Mouse (Mus musculus) heart, embryonic 14.5 days (tissue): ENCODE measurements at regions not wholly inside any gene's neighbourhood (a gene's known extent, or its start where the extent isn't known, plus 50 kb on each side); places are given as distances from the start of the nearest gene placed in this dataset.

Experiments
- ATAC-seq: fragments of 200-750 bp; cut with Nextera tagmentation; 2 replicates; pipeline ENCODE4 v1.8.0; 2017; ENCODE audit warnings: low read depth, moderate TSS enrichment; ENCODE audit not compliant: insufficient number of reproducible peaks, insufficient read depth, low FRiP score
- H3K27ac ChIP-seq, 2 experiments: fragments of 200-500 bp in 1 of 2; fragments of 300-500 bp in 1 of 2; sonication (generic) in 1 of 2; replicated peaks in 1 of 2; 2 replicates each; pipeline ENCODE4 v1.5.1; 2012 to 2014; ENCODE audit warnings: low read depth in 2 of 2, low read length in 2 of 2, control low read depth in 1 of 2, mild to moderate bottlenecking in 1 of 2, mixed read lengths in 1 of 2; ENCODE audit not compliant: control insufficient read depth in 1 of 2, insufficient read depth in 1 of 2
- H3K27me3 ChIP-seq: fragments of 300-500 bp; sonication (generic); 2 replicates; pipeline ENCODE4 v1.6.1; 2014; ENCODE audit warnings: mild to moderate bottlenecking, low read length, control low read depth; ENCODE audit not compliant: control insufficient read depth, insufficient read depth
- H3K36me3 ChIP-seq: fragments of 300-500 bp; sonication (generic); 2 replicates; pipeline ENCODE4 v1.6.1; 2014; ENCODE audit warnings: mild to moderate bottlenecking, control low read depth, low read length, mixed read lengths; ENCODE audit not compliant: control insufficient read depth, insufficient read depth
- H3K4me1 ChIP-seq, 2 experiments: fragments of 200-500 bp in 1 of 2; fragments of 300-500 bp in 1 of 2; sonication (generic) in 1 of 2; 2 replicates each; pipeline ENCODE4 v1.6.1; 2012 to 2014; ENCODE audit warnings: low read length in 2 of 2, control low read depth in 1 of 2, mixed read lengths in 1 of 2; ENCODE audit not compliant: control insufficient read depth in 2 of 2, insufficient read depth in 2 of 2
- H3K4me2 ChIP-seq: fragments of 300-500 bp; sonication (generic); 2 replicates; pipeline ENCODE4 v1.6.1; 2014; ENCODE audit warnings: mild to moderate bottlenecking, low read length
- H3K4me3 ChIP-seq, 2 experiments: fragments of 200-500 bp in 1 of 2; fragments of 300-500 bp in 1 of 2; sonication (generic) in 1 of 2; 2 replicates each; pipeline ENCODE4 v1.5.1; 2012 to 2014; ENCODE audit warnings: low read length in 2 of 2, mild to moderate bottlenecking in 2 of 2, control low read depth in 1 of 2, low read depth in 1 of 2, moderate library complexity in 1 of 2; ENCODE audit not compliant: control insufficient read depth in 1 of 2, insufficient read depth in 1 of 2
- H3K9ac ChIP-seq: fragments of 300-500 bp; sonication (generic); 2 replicates; pipeline ENCODE4 v1.6.1; 2014; ENCODE audit warnings: mild to moderate bottlenecking, low read length
- H3K9me3 ChIP-seq: fragments of 300-500 bp; sonication (generic); 2 replicates; pipeline ENCODE4 v1.6.1; 2016; ENCODE audit warnings: low read length, control low read depth; ENCODE audit not compliant: control insufficient read depth
- WGBS: fragments of 180-500 bp; shearing (Covaris S2); extraction: QIAGEN DNeasy Blood & Tissue Kit; methylation state at CpG from one replicate; pipeline ENCODE4 v1.1.7; 2014; 5-methylcytosine and 5-hydroxymethylcytosine counted together

- H3K36me3 ChIP-seq = no peaks in the 10 kb centered on the region
- H3K4me1 ChIP-seq = no peaks in the 10 kb centered on the region
- H3K4me3 ChIP-seq = no peak overlapping the region
- WGBS = 83% methylated on average over 7 of the region's 7 CpGs
- H3K9ac ChIP-seq = no peak overlapping the region
- peaks cover 4% of the 10 kb centered on the region for H3K27me3 ChIP-seq
- H3K9me3 ChIP-seq = no peaks in the 10 kb centered on the region
- ATAC-seq = no peak
- H3K27ac ChIP-seq = no peak overlapping the region
- H3K4me2 ChIP-seq = no peak overlapping the region
Observed at GRCm38 (mm10) chr6:50847548-50847947, 193.3 kb upstream of the Npvf start.

GRCm38 (mm10) chr6:50859162-50859561, 204.9 kb upstream of the Npvf start:
- Histone ChIP-seq H3K9me3 (no peaks in the 10 kb centered on the region), H3K4me3 (no peak overlapping the region), H3K27me3 (no peaks in the 10 kb centered on the region), H3K9ac (no peak overlapping the region), H3K27ac (no peak overlapping the region), H3K36me3 (no peaks in the 10 kb centered on the region), H3K4me2 (no peak overlapping the region), H3K4me1 (no peaks in the 10 kb centered on the region)
- no peak for ATAC-seq
- 70% methylated on average over 4 of the region's 4 CpGs for WGBS

GRCm38 (mm10) chr6:50877991-50878390, 223.8 kb upstream of the Npvf start:
- no peak overlapping the region for H3K4me3 ChIP-seq
- no peaks in the 10 kb centered on the region for H3K27me3 ChIP-seq
- H3K36me3 ChIP-seq = no peaks in the 10 kb centered on the region
- no peak overlapping the region for H3K9ac ChIP-seq
- H3K27ac ChIP-seq = no peak overlapping the region
- 72% methylated on average over 5 of the region's 5 CpGs for WGBS
- no peaks in the 10 kb centered on the region for H3K9me3 ChIP-seq
- no peaks in the 10 kb centered on the region for H3K4me1 ChIP-seq
- no peak overlapping the region for H3K4me2 ChIP-seq
- no peak for ATAC-seq

- ATAC-seq = no peak
- H3K9ac ChIP-seq = no peak overlapping the region
- H3K27ac ChIP-seq = no peak overlapping the region
- no peak overlapping the region for H3K4me3 ChIP-seq
- no peaks in the 10 kb centered on the region for H3K27me3 ChIP-seq
- no peak overlapping the region for H3K4me2 ChIP-seq
- H3K9me3 ChIP-seq = no peaks in the 10 kb centered on the region
- no peaks in the 10 kb centered on the region for H3K36me3 ChIP-seq
- 44% methylated on average over 3 of the region's 3 CpGs for WGBS
- H3K4me1 ChIP-seq = no peaks in the 10 kb centered on the region
Observed at GRCm38 (mm10) chr6:50882298-50882697, 228.1 kb upstream of the Npvf start.

GRCm38 (mm10) chr6:50882759-50883158, 228.5 kb upstream of the Npvf start:
- H3K4me2 ChIP-seq = no peak overlapping the region
- no peaks in the 10 kb centered on the region for H3K9me3 ChIP-seq
- no peak for ATAC-seq
- 73% methylated on average over 4 of the region's 4 CpGs for whole genome bisulfite sequencing
- no peaks in the 10 kb centered on the region for H3K4me1 ChIP-seq
- H3K4me3 ChIP-seq = no peak overlapping the region
- H3K36me3 ChIP-seq = no peaks in the 10 kb centered on the region
- no peak overlapping the region for H3K9ac ChIP-seq
- H3K27me3 ChIP-seq = no peaks in the 10 kb centered on the region
- H3K27ac ChIP-seq = no peak overlapping the region

- no peak for ATAC-seq
- Histone ChIP-seq H3K36me3 (no peaks in the 10 kb centered on the region), H3K27ac (no peak overlapping the region), H3K27me3 (no peaks in the 10 kb centered on the region), H3K4me2 (no peak overlapping the region), H3K4me1 (peaks cover 0 to 3% of the 10 kb centered on the region in 2 experiments; a peak in 2 of 4 replicates), H3K4me3 (no peak overlapping the region), H3K9ac (no peak overlapping the region), H3K9me3 (no peaks in the 10 kb centered on the region)
- 91% methylated on average over 4 of the region's 4 CpGs for WGBS
Observed at GRCm38 (mm10) chr6:50885031-50885430, 230.8 kb upstream of the Npvf start.

GRCm38 (mm10) chr6:50885771-50886360, 231.6 kb upstream of the Npvf start:
- Histone ChIP-seq H3K4me3 (no peak overlapping the region), H3K9ac (no peak overlapping the region), H3K27ac (no peak overlapping the region), H3K27me3 (no peaks in the 10 kb centered on the region), H3K9me3 (no peaks in the 10 kb centered on the region), H3K36me3 (no peaks in the 10 kb centered on the region), H3K4me2 (no peak overlapping the region), H3K4me1 (peaks cover 6 to 11% of the 10 kb centered on the region in 2 experiments)
- no peak for ATAC-seq
- WGBS = 78% methylated on average over 8 of the region's 8 CpGs
